In the genomic region with DNA sequence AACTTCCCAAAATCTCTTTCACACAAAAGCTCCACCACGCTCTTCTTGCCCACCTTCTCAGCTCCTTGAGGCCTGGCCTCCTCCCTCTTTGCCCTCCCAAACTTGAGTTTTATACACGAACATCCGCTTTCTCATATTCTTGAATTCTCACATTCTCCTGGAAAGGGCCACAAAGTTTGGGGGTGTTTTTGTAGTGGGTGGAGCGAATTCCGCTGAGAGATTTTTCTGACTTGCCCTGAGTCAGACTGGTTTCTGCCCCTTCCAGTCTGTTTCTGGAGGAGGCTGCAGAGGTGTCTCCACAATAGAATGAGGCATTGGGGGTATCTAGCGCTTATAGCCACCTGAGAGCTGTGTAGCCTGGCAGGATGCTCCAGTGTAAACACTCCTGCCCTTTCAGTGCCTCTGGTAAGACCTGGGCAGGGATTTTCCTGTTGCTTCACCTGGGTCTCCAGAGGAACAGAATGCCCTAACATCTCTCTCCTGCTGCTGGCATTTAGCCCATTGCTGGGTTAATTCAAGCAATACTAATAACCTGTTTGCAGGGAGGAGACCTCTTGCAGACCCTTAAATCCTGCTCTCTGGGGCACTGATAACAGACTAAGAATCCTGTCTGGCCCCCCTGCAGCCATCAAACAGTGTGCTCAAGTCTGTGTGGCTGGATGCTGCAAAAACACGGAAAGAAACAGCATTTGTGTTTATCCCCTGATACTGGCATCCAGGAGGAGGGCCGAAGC, we compare ENCODE assay signal across 13 mouse cellular contexts. TPM values are rescaled to one million over a fixed set of nuclear protein-coding genes. Genes with fewer than 3 reads are reported as not detected.
DNase-seq lines count a peak whose midpoint lies in the region; ATAC-seq and TF ChIP-seq lines count a peak whose summit lies in the region.
"Had no signal": no experiment of that assay in that cellular context is flagged by ENCODE, and none has a peak within 500 bp of the region (broad histone marks: within the 10 kb centered on the region; RNA-seq: fewer than 3 reads in every experiment).

No protein-coding gene starts in this region.

- no peak for TF ChIP-seq EP300 in heart, postnatal 0 days (IDR thresholded peaks at IDR 0.05; ENCODE audit: low read depth)

- H3K27me3 ChIP-seq in heart, postnatal 0 days (ENCODE audit: control insufficient read depth, insufficient read depth, low read length), result peaks cover 30% of the 10 kb centered on the region
- H3K27me3 ChIP-seq in embryonic facial prominence, embryonic 10.5 days (replicated peaks; ENCODE audit: low read depth, poor library complexity, severe bottlenecking), result peaks cover 60% of the 10 kb centered on the region
- H3K27me3 ChIP-seq in hindbrain, embryonic 10.5 days (ENCODE audit: insufficient read depth, poor library complexity, severe bottlenecking), result peaks cover 6% of the 10 kb centered on the region; the same call in 1 of the 2 replicates
- no peaks in the 10 kb centered on the region for H3K27me3 ChIP-seq in midbrain, embryonic 14.5 days (ENCODE audit: control insufficient read depth, insufficient read depth, low read length)

- H3K9ac ChIP-seq in heart, postnatal 0 days (replicated peaks; ENCODE audit: low read depth, low read length), result no peak overlapping the region
- peak overlapping the region; percentile 31; the same call in 1 of the 2 replicates for H3K9ac ChIP-seq in midbrain, embryonic 14.5 days (replicated peaks; ENCODE audit: low read length)

- H3K4me2 ChIP-seq in heart, postnatal 0 days (ENCODE audit: low read depth, low read length), result 0 out of 2 replicates have a peak overlapping the region, but pooled peaks have one; percentile 56
- peak overlapping the region; percentile 44 for H3K4me2 ChIP-seq in midbrain, embryonic 14.5 days (ENCODE audit: low read length)

- H3K27ac ChIP-seq in heart, postnatal 0 days (ENCODE audit: low read depth), result no peak overlapping the region
- peak overlapping the region; percentile 80 for H3K27ac ChIP-seq in embryonic facial prominence, embryonic 10.5 days (replicated peaks)
- peak overlapping the region; percentile 91 for H3K27ac ChIP-seq in hindbrain, embryonic 10.5 days
- peak overlapping the region; percentile 84 for H3K27ac ChIP-seq in midbrain, embryonic 14.5 days (replicated peaks; ENCODE audit: low read depth, low read length)
- H3K27ac ChIP-seq: macrophage had no signal

- no peak for DNase-seq in heart, postnatal 0 days (ENCODE audit: low spot score)
- no peak for DNase-seq in heart, adult 18-20 months
- no peak for DNase-seq in embryonic facial prominence, embryonic 10.5 days (ENCODE audit: low spot score)
- no peak for DNase-seq in hindbrain, embryonic 10.5 days (ENCODE audit: low spot score)
- DNase-seq in midbrain, embryonic 14.5 days, result peak; percentile 60
- DNase-seq in ovary, adult 18-20 months (ENCODE audit: low spot score), result no peak
- DNase-seq in adrenal gland, adult 8-10 months, result no peak
- DNase-seq in MN1 (ENCODE audit: low spot score), result no peak
- DNase-seq: adrenal gland, adult 2 months; gastrocnemius, postnatal 36 days; layer of hippocampus, postnatal 36 days; thymus, adult 2 months had no signal

- WGBS in heart, postnatal 0 days, result 70% methylated on average over 8 of the region's 8 CpGs
- WGBS in embryonic facial prominence, embryonic 10.5 days, result 57% methylated on average over 8 of the region's 8 CpGs
- 36% methylated on average over 8 of the region's 8 CpGs for WGBS in hindbrain, embryonic 10.5 days
- 30% methylated on average over 8 of the region's 8 CpGs for WGBS in midbrain, embryonic 14.5 days

- no peaks in the 10 kb centered on the region for H3K36me3 ChIP-seq in heart, postnatal 0 days (replicated peaks; ENCODE audit: control insufficient read depth, insufficient read depth, low read length)
- no peaks in the 10 kb centered on the region for H3K36me3 ChIP-seq in embryonic facial prominence, embryonic 10.5 days (replicated peaks)
- peaks cover 7% of the 10 kb centered on the region; the same call in 1 of the 2 replicates for H3K36me3 ChIP-seq in hindbrain, embryonic 10.5 days
- H3K36me3 ChIP-seq in midbrain, embryonic 14.5 days (ENCODE audit: control insufficient read depth, insufficient read depth, low read length), result no peaks in the 10 kb centered on the region

- H3K4me3 ChIP-seq in heart, postnatal 0 days (ENCODE audit: low read depth, low read length), result no peak overlapping the region
- peak overlapping the region; percentile 52 for H3K4me3 ChIP-seq in embryonic facial prominence, embryonic 10.5 days
- H3K4me3 ChIP-seq in hindbrain, embryonic 10.5 days, result peak overlapping the region; percentile 44
- H3K4me3 ChIP-seq in midbrain, embryonic 14.5 days (replicated peaks; ENCODE audit: low read depth, low read length), result no peak overlapping the region

- H3K9me3 ChIP-seq in heart, postnatal 0 days (replicated peaks; ENCODE audit: control insufficient read depth, low read length), result no peaks in the 10 kb centered on the region
- no peaks in the 10 kb centered on the region for H3K9me3 ChIP-seq in embryonic facial prominence, embryonic 10.5 days
- H3K9me3 ChIP-seq in hindbrain, embryonic 10.5 days, result no peaks in the 10 kb centered on the region
- H3K9me3 ChIP-seq in midbrain, embryonic 14.5 days (ENCODE audit: control insufficient read depth, low read length), result no peaks in the 10 kb centered on the region

- peaks cover 2% of the 10 kb centered on the region; the same call in 1 of the 2 replicates for H3K4me1 ChIP-seq in heart, postnatal 0 days (ENCODE audit: control insufficient read depth, insufficient read depth)
- peaks cover 64% of the 10 kb centered on the region for H3K4me1 ChIP-seq in embryonic facial prominence, embryonic 10.5 days
- H3K4me1 ChIP-seq in hindbrain, embryonic 10.5 days (replicated peaks), result peaks cover 96% of the 10 kb centered on the region
- peaks cover 70% of the 10 kb centered on the region for H3K4me1 ChIP-seq in midbrain, embryonic 14.5 days (ENCODE audit: control insufficient read depth, insufficient read depth, low read length)

- TF ChIP-seq CTCF in heart, postnatal 0 days (IDR thresholded peaks at IDR 0.05; ENCODE audit: low read depth), result no peak

- ATAC-seq in heart, postnatal 0 days (ENCODE audit: insufficient read depth, low read depth), result no peak
- no peak for ATAC-seq in midbrain, embryonic 14.5 days (ENCODE audit: low FRiP score, low TSS enrichment)

RNA-seq across cellular contexts. Expression of gene Sema5b, which starts 46.3 kb away (rescaled TPM):
- total RNA-seq in heart, postnatal 0 days (2014; rRNA removed; ENCODE audit: low replicate concordance), result 0.31 and 4.8 TPM in 2 replicates
- polyA plus RNA-seq in heart, postnatal 0 days (2015; fragmentation: Nextera tagmentation; extraction: Ambion mirVana), result 0.49 and 0.67 TPM in 2 replicates
- total RNA-seq in heart, adult 18-20 months (2021), result 1 to 10 TPM; 3.2 to 3.8 TPM
- polyA plus RNA-seq in embryonic facial prominence, embryonic 10.5 days (2016; fragmentation: Nextera tagmentation; extraction: Ambion mirVana), result 9.5 and 16.5 TPM in 2 replicates
- 45.7 and 57.8 TPM in 2 replicates for polyA plus RNA-seq in hindbrain, embryonic 10.5 days (2016; fragmentation: Nextera tagmentation; extraction: Ambion mirVana)
- polyA plus RNA-seq in midbrain, embryonic 14.5 days (2014; fragmentation: Nextera tagmentation; extraction: Ambion mirVana), result 18.4 and 20.0 TPM in 2 replicates
- total RNA-seq in adrenal gland, adult 8-10 months (2022), result 10 to 100 TPM in 2 of 4 experiments, 1 to 10 TPM in 2; 1.1 to 33.5 (median 15.4) TPM
- polyA plus RNA-seq: macrophage had no signal

Comparison
In these comparisons a context has a peak if more than half of its experiments do, and no peak if none do; other contexts are left out.
1. H3K4me3 ChIP-seq: peak in embryonic facial prominence, embryonic 10.5 days (single experiment) and hindbrain, embryonic 10.5 days (single experiment); none in heart, postnatal 0 days (single experiment) and midbrain, embryonic 14.5 days (single experiment).